Mouse (Mus musculus) forebrain, embryonic 15.5 days (tissue): ENCODE results near the gene Ano6. TPM values are rescaled to one million over a fixed set of nuclear protein-coding genes. Genes with fewer than 3 reads are reported as not detected.

Experiments
- ATAC-seq: fragments of 200-750 bp; cut with Nextera tagmentation; replicated peaks from 2 replicates; pipeline ENCODE4 v1.8.0; 2017; ENCODE audit warnings: mild to moderate bottlenecking, moderate TSS enrichment, moderate library complexity
- H3K27ac ChIP-seq: fragments of 300-500 bp; sonication (generic); replicated peaks from 2 replicates; pipeline ENCODE4 v1.5.1; 2015; ENCODE audit warnings: mild to moderate bottlenecking, inconsistent platforms
- H3K27me3 ChIP-seq: fragments of 300-500 bp; sonication (generic); 2 replicates; pipeline ENCODE4 v1.6.1; 2015; ENCODE audit warnings: inconsistent platforms
- H3K36me3 ChIP-seq: fragments of 300-500 bp; sonication (generic); 2 replicates; pipeline ENCODE4 v1.6.1; 2015; ENCODE audit warnings: mild to moderate bottlenecking, inconsistent platforms
- H3K4me1 ChIP-seq: fragments of 300-500 bp; sonication (generic); 2 replicates; pipeline ENCODE4 v1.6.1; 2015; ENCODE audit warnings: inconsistent platforms
- H3K4me2 ChIP-seq: fragments of 300-500 bp; sonication (generic); replicated peaks from 2 replicates; pipeline ENCODE4 v1.6.1; 2015; ENCODE audit warnings: mild to moderate bottlenecking, inconsistent platforms
- H3K4me3 ChIP-seq: fragments of 300-500 bp; sonication (generic); 2 replicates; pipeline ENCODE4 v1.5.1; 2015; ENCODE audit warnings: mild to moderate bottlenecking, inconsistent platforms
- H3K9ac ChIP-seq: fragments of 300-500 bp; sonication (generic); replicated peaks from 2 replicates; pipeline ENCODE4 v1.6.1; 2015; ENCODE audit warnings: mild to moderate bottlenecking, inconsistent platforms
- H3K9me3 ChIP-seq: fragments of 300-500 bp; sonication (generic); 2 replicates; pipeline ENCODE4 v1.6.1; 2016; ENCODE audit warnings: inconsistent platforms
- WGBS: fragments of 180-500 bp; shearing (Covaris S2); methylation state at CpG from one replicate; pipeline ENCODE4 v1.1.7; 2015; ENCODE audit warnings: mixed read lengths; 5-methylcytosine and 5-hydroxymethylcytosine counted together
- polyA plus RNA-seq: library from polyadenylated mRNA; unstranded; fragments of >200 nt; fragmentation: Nextera tagmentation; extraction: Ambion mirVana; gene quantifications from 2 replicates; pipeline ENCODE4 v1.2.1, GENCODE M21; 2015

Ano6 gene
- polyA plus RNA-seq, 1 experiment from 2014 or later = 22.1 TPM

DNA sequence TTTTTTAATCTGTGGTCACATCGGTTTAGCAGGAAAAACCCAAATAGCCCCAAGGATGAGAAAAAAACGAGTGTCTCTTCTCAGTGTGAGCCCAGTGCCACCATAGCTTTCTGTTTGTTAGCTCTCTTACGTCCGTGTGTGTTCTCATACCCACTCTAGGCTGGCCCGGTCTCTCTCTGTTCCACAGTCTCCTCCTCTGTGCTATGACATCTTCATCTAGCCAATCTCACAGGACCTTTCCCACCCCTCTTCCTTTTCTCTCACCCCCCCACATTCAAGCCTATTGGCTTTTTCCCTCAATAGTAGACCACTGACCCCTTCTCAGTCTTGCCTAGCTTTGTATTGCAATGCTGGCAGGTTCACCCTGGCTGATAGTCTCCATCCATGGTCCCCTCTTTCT is 179.5 kb downstream of the Ano6 start:
- Histone ChIP-seq H3K9me3 (no peaks in the 10 kb centered on the region), H3K4me1 (no peaks in the 10 kb centered on the region), H3K36me3 (peaks cover 22% of the 10 kb centered on the region), H3K4me3 (no peak overlapping the region), H3K27me3 (no peaks in the 10 kb centered on the region), H3K27ac (no peak overlapping the region), H3K9ac (no peak overlapping the region), H3K4me2 (no peak overlapping the region)
- 88% methylated on average over 5 of the region's 5 CpGs for WGBS
- no peak for ATAC-seq

GRCm38 (mm10) chr15:95970691-95971090 is 180.0 kb downstream of the Ano6 start:
- Histone ChIP-seq H3K4me1 (no peaks in the 10 kb centered on the region), H3K4me2 (no peak overlapping the region), H3K9me3 (no peaks in the 10 kb centered on the region), H3K4me3 (no peak overlapping the region), H3K9ac (no peak overlapping the region), H3K36me3 (peaks cover 22% of the 10 kb centered on the region), H3K27me3 (no peaks in the 10 kb centered on the region), H3K27ac (no peak overlapping the region)
- no peak for ATAC-seq
- 96% methylated on average over 7 of the region's 7 CpGs for WGBS

GRCm38 (mm10) chr15:95971302-95971701 is 180.7 kb downstream of the Ano6 start:
- peaks cover 22% of the 10 kb centered on the region for H3K36me3 ChIP-seq
- WGBS = 94% methylated on average over 8 of the region's 8 CpGs

DNA sequence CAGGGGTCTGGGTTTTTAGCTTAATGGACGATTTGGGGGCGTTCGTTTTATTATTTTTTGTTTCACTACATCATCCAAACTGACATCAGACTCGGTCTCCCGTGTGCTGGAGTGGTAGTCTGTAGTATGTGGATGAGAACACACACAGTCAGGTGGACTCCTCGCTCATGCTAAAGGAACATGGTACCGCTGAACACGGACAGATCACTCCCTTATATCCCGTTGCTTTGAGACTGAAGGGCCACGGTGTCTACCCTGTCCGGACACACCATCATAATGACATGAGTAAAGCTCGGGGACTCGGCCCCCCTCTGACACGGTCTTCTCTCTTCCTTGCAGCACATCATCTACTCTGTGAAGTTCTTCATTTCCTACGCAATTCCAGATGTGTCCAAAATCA is 181.5 kb downstream of the Ano6 start:
- Histone ChIP-seq H3K9ac (no peak overlapping the region), H3K4me3 (no peak overlapping the region), H3K9me3 (no peaks in the 10 kb centered on the region), H3K4me2 (no peak overlapping the region), H3K27me3 (no peaks in the 10 kb centered on the region), H3K4me1 (no peaks in the 10 kb centered on the region), H3K36me3 (peaks cover 22% of the 10 kb centered on the region), H3K27ac (no peak overlapping the region)
- ATAC-seq = no peak
- 94% methylated on average over 15 of the region's 15 CpGs for WGBS

More at GRCm38 (mm10) chr15:95971302-95971701, 180.7 kb downstream of the Ano6 start:
- H3K27ac ChIP-seq = no peak overlapping the region
- H3K4me3 ChIP-seq = no peak overlapping the region
- no peaks in the 10 kb centered on the region for H3K9me3 ChIP-seq
- no peak overlapping the region for H3K9ac ChIP-seq
- H3K4me1 ChIP-seq = no peaks in the 10 kb centered on the region
- no peak overlapping the region for H3K4me2 ChIP-seq
- no peaks in the 10 kb centered on the region for H3K27me3 ChIP-seq
- ATAC-seq = no peak

DNA sequence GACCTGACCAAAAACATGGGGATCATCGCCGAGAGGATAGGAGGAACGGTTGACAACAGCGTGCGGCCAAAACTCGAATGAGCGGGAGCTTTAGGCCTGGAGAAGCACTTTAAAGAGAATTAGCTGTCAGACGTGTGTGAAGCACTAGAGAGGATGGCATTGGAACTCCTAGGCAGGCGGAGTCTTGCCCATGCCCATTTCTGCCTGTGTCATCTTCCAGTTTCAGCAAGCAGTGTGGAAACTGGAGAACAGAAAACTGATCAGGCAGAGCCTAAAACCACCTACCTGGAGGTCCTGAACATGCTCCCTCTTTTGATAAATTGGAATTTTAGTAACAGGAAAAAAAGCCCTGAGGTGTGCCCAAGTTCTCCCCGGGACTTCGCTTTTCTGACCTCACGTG is 182.0 kb downstream of the Ano6 start:
- H3K27me3 ChIP-seq = no peaks in the 10 kb centered on the region
- no peak overlapping the region for H3K27ac ChIP-seq
- no peaks in the 10 kb centered on the region for H3K4me1 ChIP-seq
- H3K4me2 ChIP-seq = no peak overlapping the region
- peaks cover 22% of the 10 kb centered on the region for H3K36me3 ChIP-seq
- no peak overlapping the region for H3K9ac ChIP-seq
- ATAC-seq = no peak
- H3K4me3 ChIP-seq = no peak overlapping the region
- no peaks in the 10 kb centered on the region for H3K9me3 ChIP-seq
- 96% methylated on average over 12 of the region's 12 CpGs for WGBS

DNA sequence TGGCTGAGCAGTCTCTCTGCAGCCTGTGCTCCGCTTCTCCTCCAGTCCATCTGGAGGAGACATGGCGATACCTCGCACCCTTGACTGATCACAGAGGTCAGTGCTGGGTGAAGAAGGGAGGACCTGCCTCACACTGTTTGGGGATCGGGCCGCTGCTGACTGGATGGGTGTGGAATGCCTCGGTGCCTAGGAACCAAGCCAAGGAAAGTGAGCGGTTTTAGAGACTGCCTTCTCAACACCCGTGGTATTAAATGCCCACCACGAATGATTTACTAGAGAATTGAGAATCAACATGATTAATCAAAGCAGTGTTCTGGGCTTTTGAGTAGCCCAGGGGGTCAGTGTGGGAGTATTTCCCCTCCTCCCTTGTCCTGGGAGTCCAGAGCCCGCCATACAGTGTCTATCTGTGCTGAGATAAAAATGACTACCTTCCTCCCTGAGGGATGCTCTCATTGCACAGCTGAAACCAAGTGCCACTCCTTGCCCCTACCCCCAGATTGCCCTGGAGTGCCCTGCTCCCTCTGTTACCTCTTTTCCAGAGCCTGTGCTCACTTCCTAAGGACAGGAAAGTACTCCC is 183.5 kb downstream of the Ano6 start:
- Histone ChIP-seq H3K27ac (no peak overlapping the region), H3K9ac (no peak overlapping the region), H3K27me3 (no peaks in the 10 kb centered on the region), H3K4me3 (no peak overlapping the region), H3K4me2 (no peak overlapping the region), H3K9me3 (no peaks in the 10 kb centered on the region), H3K36me3 (peaks cover 19% of the 10 kb centered on the region), H3K4me1 (no peaks in the 10 kb centered on the region)
- ATAC-seq = no peak
- 89% methylated on average over 10 of the region's 10 CpGs for WGBS

GRCm38 (mm10) chr15:95976156-95976876 is 185.7 kb downstream of the Ano6 start:
- Histone ChIP-seq H3K4me2 (no peak overlapping the region), H3K9me3 (no peaks in the 10 kb centered on the region), H3K27ac (no peak overlapping the region), H3K27me3 (no peaks in the 10 kb centered on the region), H3K9ac (no peak overlapping the region), H3K36me3 (peaks cover 19% of the 10 kb centered on the region), H3K4me3 (no peak overlapping the region), H3K4me1 (no peaks in the 10 kb centered on the region)
- ATAC-seq = no peak
- 53% methylated on average over 4 of the region's 4 CpGs for WGBS

GRCm38 (mm10) chr15:95977169-95977938 is 186.7 kb downstream of the Ano6 start:
- peaks cover 12% of the 10 kb centered on the region for H3K36me3 ChIP-seq

DNA sequence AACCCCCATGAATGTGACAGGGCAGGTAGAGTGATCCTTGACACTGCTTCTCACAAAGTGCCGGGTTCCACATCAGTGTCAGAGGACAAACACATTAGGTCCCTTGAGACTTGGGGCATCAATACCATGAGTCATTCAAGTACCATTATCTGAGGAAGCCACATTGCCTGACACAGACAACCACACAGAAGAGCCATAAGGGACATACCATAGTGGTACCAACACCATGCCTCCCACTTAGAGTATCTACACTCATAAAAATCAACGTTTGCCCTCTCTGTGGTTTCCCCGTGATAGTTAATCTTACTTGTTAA is 187.3 kb downstream of the Ano6 start:
- 84% methylated on average over 3 of the region's 3 CpGs for WGBS
- H3K4me1 ChIP-seq = no peaks in the 10 kb centered on the region
- no peak overlapping the region for H3K4me3 ChIP-seq
- no peak overlapping the region for H3K4me2 ChIP-seq
- ATAC-seq = no peak
- no peaks in the 10 kb centered on the region for H3K9me3 ChIP-seq
- H3K27ac ChIP-seq = no peak overlapping the region
- H3K27me3 ChIP-seq = no peaks in the 10 kb centered on the region
- peaks cover 8% of the 10 kb centered on the region for H3K36me3 ChIP-seq
- H3K9ac ChIP-seq = no peak overlapping the region

More at GRCm38 (mm10) chr15:95977169-95977938, 186.7 kb downstream of the Ano6 start:
- H3K9me3 ChIP-seq = no peaks in the 10 kb centered on the region
- no peak overlapping the region for H3K4me2 ChIP-seq
- no peak overlapping the region for H3K4me3 ChIP-seq
- no peak for ATAC-seq
- H3K27ac ChIP-seq = no peak overlapping the region
- H3K27me3 ChIP-seq = no peaks in the 10 kb centered on the region
- no peaks in the 10 kb centered on the region for H3K4me1 ChIP-seq
- WGBS = 80% methylated on average over 8 of the region's 8 CpGs
- no peak overlapping the region for H3K9ac ChIP-seq

- no peak overlapping the region for H3K4me2 ChIP-seq
- no peaks in the 10 kb centered on the region for H3K36me3 ChIP-seq
- no peak overlapping the region for H3K9ac ChIP-seq
- H3K9me3 ChIP-seq = no peaks in the 10 kb centered on the region
- H3K4me3 ChIP-seq = no peak overlapping the region
- no peak overlapping the region for H3K27ac ChIP-seq
- ATAC-seq = no peak
- H3K27me3 ChIP-seq = no peaks in the 10 kb centered on the region
- no peaks in the 10 kb centered on the region for H3K4me1 ChIP-seq
- WGBS = 75% methylated on average over 5 of the region's 5 CpGs
These were observed 190.0 kb downstream of the Ano6 start for GRCm38 (mm10) chr15:95980641-95981040.

DNA sequence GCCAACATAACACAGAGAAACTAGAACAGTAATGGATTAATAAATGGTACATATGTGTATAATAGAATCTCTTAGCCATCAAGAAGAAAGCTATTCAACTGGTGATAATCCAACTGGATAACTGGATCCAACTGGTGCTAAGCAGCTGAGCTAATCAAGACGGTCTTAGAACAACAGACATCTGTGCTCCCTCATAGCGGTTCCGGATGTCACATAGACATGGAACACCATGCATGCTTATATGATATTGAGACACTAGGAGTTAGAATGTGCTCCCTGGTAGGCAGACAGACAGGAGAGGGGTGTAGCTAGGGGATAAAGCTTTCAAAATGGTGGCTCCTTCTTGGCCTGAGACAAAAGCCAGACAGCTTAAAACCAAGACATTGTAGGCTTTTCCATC is 197.3 kb downstream of the Ano6 start:
- H3K36me3 ChIP-seq = no peaks in the 10 kb centered on the region
- no peaks in the 10 kb centered on the region for H3K27me3 ChIP-seq
- H3K4me3 ChIP-seq = no peak overlapping the region
- no peak overlapping the region for H3K4me2 ChIP-seq
- ATAC-seq = no peak
- H3K9me3 ChIP-seq = no peaks in the 10 kb centered on the region
- no peak overlapping the region for H3K27ac ChIP-seq
- no peaks in the 10 kb centered on the region for H3K4me1 ChIP-seq
- 91% methylated on average over 3 of the region's 3 CpGs for WGBS
- no peak overlapping the region for H3K9ac ChIP-seq

DNA sequence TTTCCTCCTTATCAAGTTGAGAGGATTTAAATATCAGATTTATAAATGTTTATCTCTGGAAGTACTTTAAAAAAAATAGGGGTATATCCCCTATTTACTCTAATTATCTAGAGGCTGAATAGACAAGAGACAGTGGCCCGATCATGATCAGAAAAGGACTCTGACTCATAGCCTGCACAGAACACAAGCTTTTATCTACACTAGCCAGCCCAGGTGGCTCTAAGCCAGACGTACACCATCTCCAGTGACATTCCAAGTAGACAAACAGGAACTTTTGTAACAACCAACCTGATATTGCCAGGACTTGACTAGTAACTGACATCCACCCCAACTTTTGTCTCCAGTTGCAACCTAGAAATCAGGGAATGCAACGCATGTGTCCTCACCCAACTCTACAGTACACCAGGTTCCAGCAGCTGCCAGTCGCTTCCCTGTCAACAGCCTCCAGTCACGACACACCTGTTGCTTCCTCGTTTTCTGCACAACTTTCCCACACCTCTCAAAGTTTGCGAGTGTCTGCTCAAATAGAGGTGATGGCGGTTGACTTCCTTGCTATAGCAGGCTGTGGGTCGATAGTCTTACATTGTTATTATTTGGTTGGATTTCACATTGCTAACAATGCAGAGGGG is 199.0 kb downstream of the Ano6 start:
- Histone ChIP-seq H3K4me2 (no peak overlapping the region), H3K4me3 (no peak overlapping the region), H3K36me3 (no peaks in the 10 kb centered on the region), H3K9me3 (no peaks in the 10 kb centered on the region), H3K27me3 (no peaks in the 10 kb centered on the region), H3K4me1 (no peaks in the 10 kb centered on the region), H3K27ac (no peak overlapping the region), H3K9ac (no peak overlapping the region)
- ATAC-seq = no peak
- 88% methylated on average over 9 of the region's 9 CpGs for WGBS
